Mouse (Mus musculus) thymus, postnatal 25 days (tissue): ENCODE measurements around the gene Rpl3l.
"Not testable (repeated sequence)": the region's sequence is repeated elsewhere in the genome, so short reads cannot be mapped to it uniquely, and the experiment has no call there.

Experiments used
- DNase-seq: peaks from one replicate; pipeline ENCODE4 v3.0.0; 2022

The Rpl3l gene

DNA sequence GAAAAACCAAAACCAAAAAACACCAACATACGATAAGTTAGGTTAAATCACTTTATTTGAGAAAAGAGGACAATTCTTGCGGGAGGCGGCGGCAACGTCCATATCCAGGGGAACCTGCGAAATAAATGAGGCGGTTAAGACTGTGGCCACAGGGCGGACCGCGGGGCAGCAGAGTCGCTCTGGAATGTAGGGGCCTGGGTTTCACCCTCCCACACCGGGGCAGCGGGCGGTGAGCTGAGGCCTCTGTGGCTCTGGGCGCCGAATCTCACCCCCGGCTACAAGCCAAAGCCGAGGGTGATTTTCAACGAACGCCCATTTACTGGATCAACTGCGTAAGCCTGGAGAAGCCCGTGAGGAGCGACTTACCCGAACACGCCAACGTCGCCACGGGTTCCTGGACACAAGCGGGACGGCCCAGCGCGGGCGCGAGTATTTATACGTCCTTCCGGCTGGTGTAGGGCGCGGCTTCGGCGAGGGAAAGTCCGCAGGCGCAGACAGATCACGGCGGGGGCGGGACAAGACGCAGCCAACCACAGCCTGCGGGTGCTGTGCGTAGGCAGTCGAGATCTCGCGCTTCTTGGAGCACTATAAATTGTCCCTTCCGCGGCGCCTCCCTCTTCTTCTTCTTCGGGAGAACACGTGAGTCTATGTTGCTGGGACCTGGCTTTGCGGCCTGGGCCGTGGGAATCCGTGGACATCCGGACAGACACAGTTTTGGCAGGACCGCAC is 8.0 kb upstream of the Rpl3l start:
- DNase-seq: peak; percentile 96

DNA sequence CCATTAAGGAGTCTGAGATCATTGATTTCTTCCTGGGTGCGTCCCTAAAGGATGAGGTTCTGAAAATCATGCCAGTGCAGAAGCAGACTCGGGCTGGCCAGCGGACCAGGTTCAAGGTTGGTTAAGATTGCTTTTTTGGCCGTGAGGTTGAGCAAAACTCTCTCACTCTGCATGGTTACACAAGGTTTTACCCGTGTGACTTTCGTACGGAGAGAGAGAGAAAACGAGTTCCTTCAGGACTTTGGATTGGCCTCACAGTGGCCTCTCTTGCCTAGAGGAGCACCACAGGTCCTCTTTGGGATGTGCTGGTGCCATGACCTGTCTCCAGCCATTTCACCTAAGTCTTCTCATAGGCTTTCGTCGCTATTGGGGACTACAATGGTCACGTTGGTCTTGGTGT is 7.0 kb upstream of the Rpl3l start:
- DNase-seq: not testable (repeated sequence)

DNA sequence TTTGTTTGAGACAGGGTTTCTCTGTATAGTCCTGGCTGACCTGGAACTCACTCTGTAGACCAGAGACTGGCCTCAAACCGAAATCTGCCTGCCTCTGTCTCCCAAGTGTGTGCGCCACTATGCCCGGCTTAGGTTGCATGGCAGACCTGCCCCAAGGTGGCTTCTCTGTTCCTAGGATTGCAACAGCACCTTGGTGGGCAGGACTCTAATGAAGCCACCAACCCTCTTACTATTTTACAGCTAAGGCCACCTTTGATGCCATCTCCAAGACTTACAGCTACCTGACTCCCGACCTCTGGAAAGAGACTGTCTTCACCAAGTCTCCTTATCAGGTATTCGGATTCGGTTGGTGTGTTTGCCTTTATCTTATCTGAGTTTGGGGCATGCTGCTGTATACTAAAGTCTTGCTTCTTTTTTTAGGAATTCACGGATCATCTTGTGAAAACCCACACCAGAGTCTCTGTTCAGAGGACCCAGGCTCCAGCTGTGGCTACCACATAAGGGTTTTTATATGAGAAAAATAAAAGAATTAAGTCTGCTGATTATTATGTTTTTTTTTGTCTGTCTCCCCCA is 6.2 kb upstream of the Rpl3l start:
- DNase-seq: not testable (repeated sequence)

DNA sequence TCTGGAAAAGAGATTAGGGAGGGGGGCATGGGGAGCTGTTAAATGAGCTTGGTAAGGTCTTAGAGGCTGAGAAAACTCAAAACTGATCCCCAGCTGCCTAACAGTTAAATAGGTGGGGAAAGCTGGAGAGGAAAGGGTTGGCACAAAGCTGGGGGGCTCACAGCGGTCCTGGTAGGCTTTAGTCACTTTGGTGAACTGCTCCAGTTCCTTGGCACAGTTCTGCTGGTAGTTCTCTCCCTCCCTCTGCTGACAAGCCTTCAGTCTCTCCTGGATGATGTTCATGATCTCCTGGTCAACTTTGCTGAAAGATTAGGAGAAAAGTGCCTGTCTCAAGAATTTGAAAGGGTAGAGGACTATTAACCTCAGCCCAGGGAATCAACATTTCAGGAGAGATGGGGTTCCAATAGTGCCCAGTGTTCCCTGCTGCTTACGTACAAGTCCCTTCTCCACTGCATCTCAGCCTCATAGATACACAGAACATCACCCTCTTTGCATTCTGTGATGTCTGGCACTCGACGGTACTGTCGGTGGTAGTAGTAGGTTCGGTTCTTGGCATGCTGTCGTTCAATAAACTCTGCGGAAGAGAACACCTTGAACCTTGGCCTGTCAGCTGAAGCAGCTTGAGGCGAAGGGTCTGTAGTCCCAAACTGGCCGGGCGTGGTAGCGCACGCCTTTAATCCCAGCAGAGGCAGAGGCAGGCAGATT is 5.2 kb upstream of the Rpl3l start:
- DNase-seq: no peak

DNA sequence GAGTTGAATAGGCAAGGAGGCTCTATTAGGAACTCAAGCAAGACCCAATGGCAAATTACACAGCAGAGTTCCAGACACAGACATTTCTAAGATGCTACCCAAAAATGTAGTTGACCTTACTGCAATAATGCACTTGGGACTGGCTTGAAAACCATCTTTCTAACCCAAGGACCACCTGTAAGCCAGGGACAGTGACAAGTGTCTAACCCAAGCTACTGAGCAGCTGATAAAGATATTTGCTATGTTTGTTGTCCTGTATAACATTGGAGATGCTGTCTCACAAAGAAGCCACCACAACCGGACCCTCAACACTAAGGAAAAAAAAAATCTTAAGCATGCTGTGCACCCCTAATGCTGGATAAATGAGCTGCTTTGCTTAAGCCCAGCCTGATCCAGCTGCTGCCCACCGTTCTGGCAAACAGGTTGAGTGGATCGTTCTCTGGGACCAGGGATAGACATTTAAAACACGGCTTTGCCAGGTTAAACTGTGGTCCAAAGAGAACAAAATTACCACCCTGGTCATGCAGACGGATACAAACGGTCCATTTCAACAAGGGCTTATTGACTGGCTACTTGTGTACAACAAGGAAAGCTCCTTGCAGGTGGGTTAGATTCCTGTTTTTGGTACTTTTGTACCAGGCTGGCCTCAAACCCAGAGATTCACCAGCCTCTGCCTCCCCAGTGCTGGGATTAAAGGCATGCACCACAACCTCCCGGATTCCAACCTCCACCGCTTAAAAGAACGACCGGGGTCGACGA is 4.3 kb upstream of the Rpl3l start:
- DNase-seq: no peak

DNA sequence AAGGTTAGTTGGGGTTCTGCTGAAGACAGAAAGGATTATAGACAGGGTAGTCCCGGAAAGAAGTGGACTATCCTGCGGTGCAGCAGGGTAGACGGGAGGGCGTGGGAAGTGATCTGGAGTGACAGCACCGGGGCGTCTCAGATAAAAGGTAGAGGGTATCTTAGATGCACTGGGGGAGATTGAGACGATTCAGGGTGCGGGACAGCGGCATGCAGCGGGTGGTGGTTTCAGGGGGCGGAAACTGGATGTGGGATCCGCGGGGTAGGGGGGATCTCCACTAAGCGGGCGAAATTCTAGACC is 3.8 kb upstream of the Rpl3l start:
- no peak for DNase-seq

DNA sequence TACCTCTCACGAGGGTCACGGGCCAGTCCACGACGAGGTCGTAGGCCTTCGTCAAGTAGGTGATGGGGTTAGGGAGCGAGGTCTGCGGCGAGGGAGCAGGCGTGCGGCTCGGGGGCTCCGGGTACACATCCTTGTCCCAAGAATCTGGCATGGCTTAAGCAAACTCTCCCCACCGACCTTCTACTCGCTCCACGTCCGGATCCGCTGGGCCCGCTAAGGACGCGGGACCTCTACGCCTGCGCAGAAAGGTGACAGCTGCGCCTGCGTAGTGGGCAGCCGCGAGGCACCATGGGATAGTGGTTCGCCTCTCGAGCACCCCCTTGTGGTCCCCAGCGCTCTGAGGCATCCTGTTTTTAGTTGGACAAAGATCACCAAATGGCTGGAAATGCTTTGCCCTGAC is 3.4 kb upstream of the Rpl3l start, which contains the start of gene Ndufb10:
Ndufb10 (minus strand) TSS at position 295 of the 400 bp plus-strand sequence.
- DNase-seq: peak; percentile 96

DNA sequence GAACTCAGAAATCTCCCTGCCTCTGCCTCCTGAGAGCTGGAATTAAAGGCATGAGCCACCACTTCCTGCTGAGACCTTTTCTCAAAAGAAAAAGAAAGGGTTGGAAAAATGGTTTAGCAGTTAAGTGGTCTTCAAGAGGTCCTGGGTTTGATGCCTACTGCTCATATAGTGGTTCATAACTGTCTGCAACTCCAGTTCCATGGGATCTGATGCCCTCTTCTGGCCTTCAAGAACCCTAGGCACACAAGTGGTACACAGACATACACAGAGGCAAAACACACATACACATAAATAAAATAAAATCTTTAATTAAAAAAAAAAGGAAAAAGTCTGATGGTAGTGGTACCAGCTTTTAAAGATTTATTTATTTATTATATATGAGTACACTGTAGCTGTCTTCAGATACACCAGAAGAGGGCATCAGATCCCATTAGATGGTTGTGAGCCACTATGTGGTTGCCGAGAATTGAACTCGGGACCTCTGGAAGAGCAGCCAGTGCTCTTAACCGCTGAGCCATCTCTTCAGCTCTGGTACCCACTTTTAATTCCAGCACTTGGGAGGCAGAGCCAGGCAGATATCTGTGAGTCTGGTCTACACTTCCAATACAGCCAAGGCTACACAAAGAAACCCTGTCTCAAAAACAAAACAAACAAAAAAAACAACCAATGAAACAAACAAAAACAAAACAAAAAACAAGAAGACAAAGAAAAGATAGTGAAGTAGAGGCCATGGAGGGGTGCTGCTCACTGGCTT is 1.8 kb upstream of the Rpl3l start:
- DNase-seq: no peak

DNA sequence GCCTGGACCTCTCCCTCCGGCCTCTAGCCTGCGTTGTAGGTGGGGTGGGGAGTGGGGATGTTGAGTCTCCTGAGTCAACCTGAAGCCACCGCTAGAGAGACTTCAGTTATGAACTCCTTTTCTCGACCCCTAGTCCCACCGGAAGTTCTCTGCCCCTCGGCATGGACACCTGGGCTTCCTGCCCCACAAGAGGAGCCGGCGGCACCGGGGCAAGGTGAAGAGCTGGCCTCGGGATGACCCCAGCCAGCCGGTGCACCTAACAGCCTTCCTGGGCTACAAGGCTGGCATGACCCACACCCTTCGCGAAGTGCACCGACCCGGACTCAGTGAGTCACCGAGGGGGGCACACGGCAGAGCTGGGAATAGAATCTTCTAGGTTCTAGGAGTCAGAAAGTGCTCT is 564 bp downstream of the Rpl3l start:
- DNase-seq: no peak

DNA sequence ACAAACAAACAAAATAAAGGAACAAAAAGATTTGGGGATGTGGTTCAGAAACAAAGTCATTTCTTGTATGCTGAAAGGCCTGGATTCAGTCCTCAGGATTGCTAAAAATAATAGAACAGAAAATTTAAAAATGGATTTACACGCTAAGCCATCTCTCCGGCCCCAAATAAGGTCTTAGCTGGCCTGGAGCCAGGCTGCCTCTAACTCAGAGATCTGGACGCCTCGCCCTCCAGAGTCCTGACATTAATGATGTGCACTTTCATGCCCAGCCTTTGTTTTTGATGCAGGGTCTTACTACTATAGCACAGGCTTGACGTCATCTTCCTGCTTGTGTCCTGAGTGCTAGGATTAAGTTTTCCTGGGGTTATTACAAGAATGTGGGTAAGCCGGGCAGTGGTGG is 1.4 kb downstream of the Rpl3l start:
- DNase-seq: no peak

DNA sequence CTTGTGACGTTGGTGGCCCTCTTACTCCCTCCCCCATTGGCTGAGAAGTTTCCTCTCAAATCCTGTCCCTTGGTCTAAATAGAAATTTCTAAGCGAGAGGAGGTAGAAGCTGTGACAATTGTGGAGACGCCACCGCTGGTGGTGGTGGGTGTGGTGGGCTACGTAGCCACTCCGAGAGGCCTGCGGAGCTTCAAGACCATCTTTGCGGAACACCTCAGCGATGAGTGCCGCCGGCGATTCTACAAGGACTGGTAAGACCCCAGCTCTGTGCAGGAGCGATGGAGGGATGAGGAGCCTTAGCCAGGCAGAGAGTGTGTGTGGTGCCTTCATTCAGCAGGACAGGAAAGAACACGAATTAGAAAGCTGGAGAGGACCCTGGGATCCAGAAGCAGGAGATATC is 3.2 kb downstream of the Rpl3l start:
- DNase-seq: no peak

DNA sequence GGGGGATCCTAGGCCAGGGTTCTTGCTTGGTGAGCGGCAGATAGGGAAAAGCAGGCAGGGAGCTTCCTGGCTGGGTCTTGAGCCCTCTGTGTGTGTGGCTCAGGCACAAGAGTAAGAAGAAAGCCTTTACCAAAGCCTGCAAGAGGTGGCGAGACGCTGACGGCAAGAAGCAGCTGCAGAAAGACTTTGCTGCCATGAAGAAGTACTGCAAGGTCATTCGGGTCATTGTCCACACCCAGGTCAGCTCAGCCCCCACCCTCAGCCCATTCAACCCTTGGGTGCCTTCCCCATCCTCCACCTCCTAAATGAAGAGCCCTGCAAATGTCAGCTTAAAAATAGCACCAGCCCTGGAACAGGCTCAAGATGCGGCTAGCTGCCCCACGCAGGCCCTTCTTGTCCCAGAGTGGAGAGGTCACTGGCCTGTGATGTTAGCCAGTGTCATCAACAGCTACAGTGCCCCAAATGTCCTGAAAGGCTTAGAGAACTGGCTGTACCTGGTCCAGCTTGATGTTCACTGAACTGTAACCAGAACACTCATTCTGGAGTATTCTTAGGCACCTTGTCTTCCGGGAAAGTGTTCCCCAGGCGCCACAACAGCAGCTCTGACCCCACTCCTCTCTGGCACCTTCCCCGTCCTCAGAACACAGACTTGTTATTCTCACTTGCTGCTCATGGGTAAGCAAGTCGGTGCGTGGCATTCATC is 4.8 kb downstream of the Rpl3l start:
- DNase-seq: no peak

DNA sequence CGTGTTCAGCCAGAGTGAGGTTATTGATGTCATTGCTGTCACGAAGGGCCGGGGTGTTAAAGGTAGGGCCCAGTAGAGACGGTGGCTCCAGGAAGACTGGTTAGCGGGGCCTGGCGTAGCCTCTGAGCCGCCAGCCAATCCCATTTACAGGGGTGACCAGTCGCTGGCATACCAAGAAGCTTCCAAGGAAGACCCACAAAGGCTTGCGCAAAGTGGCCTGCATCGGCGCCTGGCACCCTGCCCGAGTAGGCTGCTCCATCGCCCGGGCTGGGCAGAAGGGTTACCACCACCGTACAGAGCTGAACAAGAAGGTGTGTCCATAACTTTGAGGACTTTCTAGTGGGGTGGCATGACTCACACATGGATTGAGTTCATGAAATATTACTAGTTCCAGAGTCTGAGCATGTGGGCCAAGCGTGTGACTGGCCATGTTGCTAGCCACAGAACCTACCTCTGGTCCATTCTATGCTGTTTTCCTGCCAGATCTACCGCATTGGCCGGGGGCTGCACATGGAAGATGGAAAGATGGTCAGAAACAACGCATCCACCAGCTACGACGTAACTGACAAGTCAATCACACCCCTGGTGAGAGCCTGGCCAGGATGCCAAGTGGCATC is 5.9 kb downstream of the Rpl3l start:
- no peak for DNase-seq

DNA sequence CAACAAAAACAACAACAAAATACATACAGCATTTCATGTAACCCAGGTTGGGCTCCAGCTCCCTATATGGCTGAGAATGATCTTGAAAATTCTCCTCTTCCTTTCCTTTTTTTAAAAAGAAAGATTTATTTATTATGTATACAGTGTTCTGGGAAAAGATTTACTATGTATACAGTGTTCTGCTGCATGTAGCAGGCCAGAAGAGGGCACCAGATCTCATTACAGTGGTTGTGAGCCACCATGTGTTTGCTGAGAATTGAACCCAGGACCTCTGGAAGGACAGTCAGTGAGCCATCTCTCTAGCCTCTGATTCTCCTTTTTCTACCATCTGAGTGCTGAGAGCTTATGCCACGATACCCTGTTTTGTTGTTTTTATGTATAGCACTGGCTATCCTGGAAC is 6.9 kb downstream of the Rpl3l start:
- no peak for DNase-seq

DNA sequence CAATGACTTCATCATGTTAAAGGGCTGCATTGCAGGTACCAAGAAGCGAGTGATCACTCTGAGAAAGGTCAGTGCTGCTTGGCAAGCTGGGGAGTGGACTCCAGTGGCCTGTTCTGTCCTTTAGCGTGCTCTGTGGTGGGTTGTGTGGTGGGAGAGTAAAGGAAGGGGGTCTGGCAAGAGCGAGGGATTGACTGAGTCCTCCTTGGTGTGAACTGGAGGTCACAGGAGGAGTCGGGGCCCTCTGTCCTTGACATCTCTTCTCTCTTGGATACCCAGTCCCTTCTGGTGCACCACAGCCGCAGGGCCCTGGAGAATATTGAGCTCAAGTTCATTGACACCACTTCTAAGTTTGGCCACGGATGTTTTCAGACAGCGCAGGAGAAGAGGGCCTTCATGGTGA is 7.8 kb downstream of the Rpl3l start:
- DNase-seq: no peak

DNA sequence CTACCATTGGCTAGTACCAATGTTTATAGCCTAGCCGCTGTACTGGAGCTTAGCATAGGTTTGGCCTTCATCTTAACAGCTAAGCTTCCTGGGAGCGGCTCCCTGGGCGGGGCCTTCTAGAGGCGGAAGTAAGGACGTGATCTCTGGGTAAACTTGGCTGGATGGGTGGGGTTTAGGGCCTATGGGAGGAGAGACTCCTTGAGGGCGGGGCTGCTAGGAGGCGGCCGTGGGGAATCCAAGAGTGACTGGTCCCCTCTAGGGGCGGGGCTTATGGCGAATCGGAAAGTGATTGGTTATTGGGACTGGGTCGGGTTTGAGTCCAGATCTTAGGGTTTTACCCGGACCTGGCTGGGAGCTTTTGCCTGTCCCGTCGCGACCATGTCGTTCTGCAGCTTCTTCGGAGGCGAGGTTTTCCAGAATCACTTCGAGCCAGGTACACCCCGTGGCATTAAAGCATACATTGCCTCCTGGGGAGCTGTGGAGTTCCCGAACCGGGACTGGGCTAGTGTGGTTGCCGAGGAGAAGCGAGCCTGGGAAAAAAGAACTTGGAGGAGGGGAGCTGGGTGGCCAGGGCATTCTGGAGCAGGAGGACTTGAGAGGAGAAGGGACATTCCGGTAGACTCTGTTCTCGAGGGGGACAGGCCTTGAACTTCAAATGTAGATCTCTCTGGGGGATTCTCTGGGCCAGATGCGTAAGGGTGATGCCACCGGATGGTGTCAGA is 8.9 kb downstream of the Rpl3l start, which contains the start of gene Msrb1:
Msrb1 (plus strand) TSS at position 313 of the 722 bp plus-strand sequence.
- peak; percentile 95 for DNase-seq

DNA sequence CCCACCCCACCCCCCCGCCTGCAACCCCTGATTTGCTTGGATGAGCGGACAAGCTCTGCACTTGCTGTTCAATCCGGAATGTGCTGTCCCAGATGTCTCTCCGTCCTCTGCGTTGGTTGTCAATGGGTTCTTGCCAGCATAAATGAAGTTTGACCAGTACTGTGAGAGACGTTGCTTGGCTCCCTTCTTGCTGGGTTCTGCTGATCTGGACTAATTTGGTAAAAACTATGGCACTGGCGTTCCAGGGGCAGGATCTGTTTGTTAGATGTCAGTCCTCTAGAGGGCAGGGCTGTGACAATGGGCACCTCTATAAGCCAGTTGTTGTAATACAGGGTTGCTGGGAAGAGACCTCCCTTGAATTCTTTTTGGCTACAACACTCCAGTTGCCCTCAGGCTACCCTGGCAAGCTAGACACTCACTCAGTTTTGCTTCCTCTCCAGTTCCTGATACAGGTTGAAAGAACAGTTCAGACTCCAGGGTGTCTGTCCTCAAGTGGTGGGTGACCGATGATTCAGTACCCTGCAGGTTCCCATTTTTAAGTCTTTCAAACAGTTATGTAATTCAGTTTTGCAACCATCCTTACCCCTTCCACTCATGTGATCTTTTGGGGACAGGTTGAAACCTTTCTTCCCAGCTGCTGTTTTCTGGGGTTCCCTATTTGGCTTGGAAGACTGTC is 9.7 kb downstream of the Rpl3l start:
- no peak for DNase-seq

DNA sequence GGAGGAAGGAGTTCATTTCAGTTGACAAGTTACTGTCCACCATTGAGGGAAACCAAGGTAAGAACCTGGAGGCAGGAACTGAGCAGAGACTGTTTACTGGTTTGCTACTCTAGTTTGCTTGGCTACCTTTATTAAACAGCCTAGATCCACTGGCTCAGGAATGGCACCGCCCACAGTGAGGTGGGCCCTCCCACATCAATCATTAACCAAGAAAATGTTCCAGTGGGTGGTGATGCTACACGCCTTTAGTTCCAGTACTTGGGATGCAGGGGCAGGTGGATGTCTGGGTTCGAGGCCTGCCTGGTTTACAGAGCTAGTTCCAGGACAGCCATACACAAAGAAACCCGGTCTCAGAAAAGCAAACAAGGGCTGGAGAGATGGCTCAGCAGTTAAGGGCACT is 10.6 kb downstream of the Rpl3l start:
- DNase-seq: no peak

DNA sequence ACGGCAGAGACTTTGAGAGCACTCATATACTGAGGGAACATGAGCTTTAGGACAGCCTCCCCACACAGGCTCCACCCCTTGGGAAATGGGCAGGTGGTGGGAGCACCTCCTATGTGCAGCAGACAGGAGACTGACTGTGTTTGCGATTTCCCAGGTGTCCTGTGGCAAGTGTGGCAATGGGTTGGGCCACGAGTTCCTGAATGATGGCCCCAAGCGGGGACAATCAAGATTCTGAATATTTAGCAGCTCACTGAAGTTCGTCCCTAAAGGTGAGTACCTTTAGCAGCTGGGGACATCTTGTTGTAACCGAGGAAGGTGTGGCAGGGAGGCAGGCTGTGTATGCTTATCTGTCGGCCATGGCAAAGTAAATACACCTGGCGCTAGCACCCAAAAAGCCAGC is 12.3 kb downstream of the Rpl3l start:
- no peak for DNase-seq

DNA sequence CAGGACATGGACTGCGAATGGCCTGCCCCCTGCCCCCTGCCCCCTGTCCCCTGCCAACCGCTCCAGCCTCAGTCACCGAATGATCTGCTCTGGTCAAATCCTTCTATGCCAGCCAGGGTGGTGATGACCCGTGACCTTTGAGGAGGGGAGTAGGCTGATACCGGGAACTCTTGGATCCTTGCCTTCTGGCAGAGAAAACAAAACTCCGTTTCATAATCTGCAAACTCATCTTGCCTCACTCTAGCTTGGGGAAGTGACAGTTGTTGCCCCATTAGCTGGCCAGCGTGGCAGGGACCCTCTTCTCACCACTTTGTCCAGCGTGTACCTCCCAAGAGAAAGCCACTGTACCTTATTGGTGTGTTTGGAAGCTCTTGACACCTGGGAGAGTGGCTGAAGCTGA is 14.7 kb downstream of the Rpl3l start:
- DNase-seq: no peak

DNA sequence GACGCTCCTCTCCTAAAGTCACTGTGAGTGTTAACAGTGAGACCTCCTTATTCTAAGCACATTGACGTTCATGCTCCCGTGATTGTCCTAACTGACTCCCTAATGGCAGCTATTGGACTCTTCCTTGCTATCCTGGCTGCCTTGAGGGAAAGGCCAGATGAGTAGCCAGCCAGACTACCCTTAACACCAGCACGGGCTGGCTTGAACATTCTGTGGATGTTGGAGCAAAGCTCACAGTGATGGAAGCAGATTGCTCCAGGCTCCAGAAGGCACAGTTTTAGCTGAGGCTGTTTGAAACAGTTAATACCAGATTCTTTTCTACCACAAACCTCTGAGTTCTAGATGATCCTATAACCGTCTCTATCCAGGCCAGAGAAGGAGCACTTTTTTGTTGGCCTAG is 16.3 kb downstream of the Rpl3l start:
- DNase-seq: no peak
